Mouse (Mus musculus) liver, adult 2 months (tissue): Measurements from ENCODE around the gene Tnfrsf12a. TPM values are rescaled to one million over a fixed set of nuclear protein-coding genes. Genes with fewer than 3 reads are reported as not detected.
A peak's percentile ranks its signal among the peaks of the same experiment; 100 is the strongest.

ENCODE experiments used
- DNase-seq: peaks from one replicate; pipeline ENCODE4 v3.0.0-alpha.2; 2011; ENCODE audit warnings: low read depth, low spot score; ENCODE audit errors: extremely low read depth
- H3K27ac ChIP-seq: fragments of 200-500 bp; replicated peaks from 2 replicates; pipeline ENCODE4 v1.5.1; 2012; ENCODE audit warnings: low read depth, mild to moderate bottlenecking, control low read depth, inconsistent platforms, low read length; ENCODE audit not compliant: insufficient read depth
- H3K27me3 ChIP-seq: fragments of 200-500 bp; 2 replicates; pipeline ENCODE4 v1.6.1; 2012; ENCODE audit warnings: mild to moderate bottlenecking, moderate library complexity, low read length, inconsistent platforms; ENCODE audit not compliant: control insufficient read depth, insufficient read depth
- H3K36me3 ChIP-seq: fragments of 200-500 bp; 2 replicates; pipeline ENCODE4 v1.6.1; 2012; ENCODE audit warnings: low read length, inconsistent platforms; ENCODE audit not compliant: control insufficient read depth, insufficient read depth
- H3K4me1 ChIP-seq: fragments of 200-500 bp; 2 replicates; pipeline ENCODE4 v1.6.1; 2011; ENCODE audit warnings: low read length; ENCODE audit not compliant: control insufficient read depth, insufficient read depth
- H3K4me3 ChIP-seq: fragments of 200-500 bp; 2 replicates; pipeline ENCODE4 v1.5.1; 2011; ENCODE audit warnings: low read depth, mild to moderate bottlenecking, control low read depth, low read length, moderate library complexity; ENCODE audit not compliant: insufficient read depth
- H3K79me2 ChIP-seq: fragments of 200-500 bp; 2 replicates; pipeline ENCODE4 v1.6.1; 2012; ENCODE audit warnings: inconsistent platforms, mild to moderate bottlenecking, low read length, moderate library complexity; ENCODE audit not compliant: control insufficient read depth, insufficient read depth
- H3K9ac ChIP-seq: fragments of 200-500 bp; 2 replicates; pipeline ENCODE4 v1.6.1; 2012; ENCODE audit warnings: low read depth, mild to moderate bottlenecking, control low read depth, inconsistent platforms, low read length
- CTCF ChIP-seq: fragments of 200-500 bp; IDR thresholded peaks from 2 replicates; pipeline ENCODE4 v1.5.1; 2011; ENCODE audit warnings: low read depth, low read length, control low read depth
- POLR2A ChIP-seq: fragments of 200-500 bp; IDR thresholded peaks from 2 replicates; pipeline ENCODE4 v1.6.1; 2011; ENCODE audit warnings: low read length, control low read depth; ENCODE audit not compliant: insufficient read depth; ENCODE audit errors: extremely low read depth
- WGBS: fragments of 180-500 bp; shearing (Covaris S2); methylation state at CpG from one replicate; pipeline ENCODE4 v1.1.7; 2018; 5-methylcytosine and 5-hydroxymethylcytosine counted together
- polyA plus RNA-seq: library from polyadenylated mRNA; depleted of rRNA; stranded (reverse); fragments of >200 nt; gene quantifications from 2 replicates; pipeline ENCODE4 v1.2.3, GENCODE M21; 2012
- total RNA-seq: library from RNA; depleted of rRNA; stranded (reverse); fragments of >200 nt; gene quantifications from 2 replicates; pipeline ENCODE4 v1.2.3, GENCODE M21; 2014

Gene Tnfrsf12a
- total and polyA plus RNA-seq, 2 experiments: 4.0 to 7.1 TPM

DNA sequence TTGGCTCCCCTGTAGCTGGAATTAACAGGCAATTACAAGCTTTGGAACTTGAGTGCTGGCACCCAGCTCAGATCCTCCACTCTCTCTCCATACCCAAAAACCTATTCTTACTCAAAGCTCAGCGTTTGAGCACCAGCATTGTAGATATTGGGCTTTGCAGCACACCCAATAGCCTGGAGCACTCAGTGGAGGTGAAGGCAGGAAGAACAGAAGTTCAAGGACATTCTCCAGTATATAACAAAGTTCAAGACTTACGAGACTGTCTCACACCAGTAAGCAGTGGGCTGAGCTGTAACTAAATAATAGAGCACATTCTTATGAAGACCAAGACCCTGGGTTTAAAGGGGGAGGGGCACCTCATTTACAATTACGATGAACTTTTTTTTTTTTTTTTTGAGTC, 4.5 kb downstream of the Tnfrsf12a start:
- TF ChIP-seq CTCF (no peak), POLR2A (no peak)
- Histone ChIP-seq H3K4me3 (no peak overlapping the region; the same call in 1 of the 2 replicates), H3K27me3 (no peaks in the 10 kb centered on the region), H3K79me2 (no peaks in the 10 kb centered on the region), H3K36me3 (no peaks in the 10 kb centered on the region), H3K27ac (no peak overlapping the region), H3K9ac (no peak overlapping the region), H3K4me1 (peaks cover 12% of the 10 kb centered on the region)
- 37% methylated on average over 3 of the region's 3 CpGs for WGBS
- DNase-seq: no peak

DNA sequence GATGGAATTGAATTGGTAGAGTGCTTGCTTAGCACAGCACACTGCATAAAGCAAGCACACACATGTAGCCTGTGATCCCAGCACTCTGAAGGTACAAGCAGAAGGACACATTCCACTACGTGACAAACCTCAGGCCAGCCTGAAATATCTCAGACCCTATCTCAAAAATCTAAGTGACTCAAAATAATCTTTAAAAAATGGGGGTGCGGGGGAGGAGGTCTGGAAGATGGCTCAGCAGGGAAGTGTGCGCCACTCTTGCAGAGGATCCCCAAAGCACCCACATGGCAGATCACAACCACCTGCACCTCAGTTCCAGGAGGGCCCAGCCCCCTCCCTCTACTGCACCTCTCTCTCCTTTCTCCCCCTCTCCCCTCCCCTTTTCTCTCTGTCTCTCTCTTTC, 5.7 kb downstream of the Tnfrsf12a start:
- H3K4me3 ChIP-seq: no peak overlapping the region
- TF ChIP-seq CTCF (no peak), POLR2A (no peak)
- WGBS: 88% methylated on average over 3 of the region's 3 CpGs

DNA sequence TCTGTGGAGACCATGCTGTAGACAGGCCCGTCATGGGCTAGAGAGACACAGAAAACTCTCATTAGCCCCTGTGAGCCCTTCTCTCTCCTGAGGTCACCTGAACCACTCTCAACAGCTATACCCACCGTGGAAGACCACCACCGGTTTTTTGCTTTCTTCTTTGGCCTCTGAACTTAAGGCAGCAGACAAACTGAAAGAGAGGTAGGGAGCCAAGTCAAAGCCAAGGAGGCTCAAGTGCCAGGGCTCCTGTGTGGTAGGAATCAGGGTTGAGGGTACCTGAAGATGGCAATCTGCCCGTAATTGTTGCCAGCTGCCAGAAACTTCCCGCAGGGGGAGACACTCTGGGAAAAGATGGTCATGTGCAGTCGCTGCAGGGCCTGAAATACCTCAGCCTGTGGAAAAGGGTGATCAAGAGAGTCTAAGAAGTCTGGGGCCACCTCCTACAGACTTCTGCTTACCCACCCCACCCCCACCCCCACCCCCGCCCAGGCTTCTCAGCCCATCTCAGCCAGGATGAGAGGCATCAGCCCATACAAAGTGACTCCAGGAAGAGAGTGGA, 6.7 kb downstream of the Tnfrsf12a start:
- H3K9ac ChIP-seq: no peak overlapping the region
- DNase-seq: no peak
- H3K36me3 ChIP-seq: no peaks in the 10 kb centered on the region
- H3K27me3 ChIP-seq: no peaks in the 10 kb centered on the region
- H3K27ac ChIP-seq: no peak overlapping the region
- TF ChIP-seq POLR2A: no peak
- no peak for TF ChIP-seq CTCF
- WGBS: 95% methylated on average over 7 of the region's 7 CpGs
- H3K4me1 ChIP-seq: peaks cover 8% of the 10 kb centered on the region
- H3K4me3 ChIP-seq: no peak overlapping the region
- no peaks in the 10 kb centered on the region for H3K79me2 ChIP-seq

More for the DNA sequence above, 5.7 kb downstream of the Tnfrsf12a start:
- H3K4me1 ChIP-seq: peaks cover 11% of the 10 kb centered on the region
- H3K27ac ChIP-seq: no peak overlapping the region
- H3K9ac ChIP-seq: no peak overlapping the region
- H3K36me3 ChIP-seq: no peaks in the 10 kb centered on the region
- DNase-seq: no peak
- H3K79me2 ChIP-seq: no peaks in the 10 kb centered on the region
- H3K27me3 ChIP-seq: no peaks in the 10 kb centered on the region

DNA sequence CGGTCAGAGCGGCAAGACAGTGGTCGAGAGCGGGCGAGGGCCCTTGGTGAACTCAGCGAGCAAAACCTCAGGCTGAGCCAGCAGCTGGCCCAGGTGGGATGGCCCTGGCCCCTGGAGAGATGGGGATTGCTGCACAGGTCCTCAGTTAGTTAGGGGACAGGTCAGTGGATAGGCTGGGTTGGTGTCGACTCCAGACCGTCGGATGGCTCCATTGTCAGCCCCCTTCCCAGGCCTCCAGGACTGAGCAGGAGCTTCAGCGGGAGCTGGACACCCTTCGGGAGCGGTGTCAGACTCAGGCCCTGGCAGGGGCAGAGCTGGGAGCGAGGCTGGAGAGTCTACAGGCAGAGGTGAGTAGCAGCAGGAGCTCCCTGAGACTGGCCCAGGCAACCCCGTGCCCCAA, 11.8 kb downstream of the Tnfrsf12a start:
- Histone ChIP-seq H3K4me3 (no peak overlapping the region), H3K27me3 (0 out of 2 replicates have a peak, but pooled peaks cover 4% of the 10 kb centered on the region), H3K4me1 (no peaks in the 10 kb centered on the region), H3K9ac (no peak overlapping the region), H3K27ac (no peak overlapping the region), H3K36me3 (no peaks in the 10 kb centered on the region), H3K79me2 (no peaks in the 10 kb centered on the region)
- TF ChIP-seq POLR2A (no peak), CTCF (no peak)
- WGBS: 89% methylated on average over 14 of the region's 14 CpGs
- DNase-seq: no peak

DNA sequence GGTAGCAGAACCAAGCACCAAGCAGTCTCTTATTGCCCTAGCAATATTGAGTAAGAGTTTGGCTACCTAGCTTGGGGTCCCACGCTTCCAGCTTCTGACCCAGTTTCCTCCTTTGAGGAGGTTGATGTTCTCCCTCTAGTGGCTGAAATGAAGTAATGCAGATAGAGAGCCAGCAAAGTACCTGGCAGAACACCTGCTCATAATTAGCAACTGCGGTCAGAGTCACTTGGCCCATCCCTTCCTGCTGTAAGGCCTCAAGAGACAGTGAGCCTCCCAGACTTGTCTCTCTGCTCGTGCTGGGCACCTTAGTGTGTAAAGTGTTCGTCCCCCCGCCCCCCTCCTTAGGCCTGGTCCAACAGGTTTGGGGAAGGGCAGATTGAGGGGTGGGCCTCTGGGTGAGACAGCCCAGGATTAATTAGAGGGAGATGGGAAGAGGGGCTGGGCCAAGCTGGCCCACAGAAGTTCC, 12.7 kb downstream of the Tnfrsf12a start:
- no peak for TF ChIP-seq POLR2A
- TF ChIP-seq CTCF: peak; percentile 42
- WGBS: 24% methylated on average over 5 of the region's 5 CpGs
- 0 out of 2 replicates have a peak, but pooled peaks cover 4% of the 10 kb centered on the region for H3K27me3 ChIP-seq
- no peak overlapping the region for H3K27ac ChIP-seq
- peak; percentile 33 for DNase-seq
- no peaks in the 10 kb centered on the region for H3K79me2 ChIP-seq
- H3K36me3 ChIP-seq: no peaks in the 10 kb centered on the region
- H3K4me3 ChIP-seq: no peak overlapping the region
- H3K4me1 ChIP-seq: no peaks in the 10 kb centered on the region
- no peak overlapping the region for H3K9ac ChIP-seq

DNA sequence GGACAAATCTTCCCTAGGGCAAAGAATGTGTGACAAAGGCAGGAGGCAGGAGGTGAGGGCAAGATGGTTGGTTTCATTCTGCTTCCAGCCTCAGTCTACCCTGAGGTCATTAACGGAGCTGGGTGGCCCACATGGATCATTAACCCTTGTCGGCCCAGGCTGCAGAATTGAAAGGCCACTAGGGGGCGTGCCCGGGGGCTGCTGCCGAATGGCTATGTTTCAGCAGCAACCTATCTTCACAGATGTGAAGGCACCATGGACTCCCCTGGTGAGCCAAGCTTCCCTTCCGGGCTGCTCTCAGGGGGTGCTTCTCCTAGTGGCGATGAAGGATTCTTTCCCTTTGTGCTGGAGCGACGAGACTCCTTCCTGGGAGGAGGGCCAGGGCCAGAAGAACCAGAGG, 15.7 kb downstream of the Tnfrsf12a start:
- Histone ChIP-seq H3K4me1 (no peaks in the 10 kb centered on the region), H3K9ac (no peak overlapping the region), H3K27me3 (0 out of 2 replicates have a peak, but pooled peaks cover 4% of the 10 kb centered on the region), H3K27ac (no peak overlapping the region), H3K36me3 (no peaks in the 10 kb centered on the region), H3K4me3 (no peak overlapping the region), H3K79me2 (no peaks in the 10 kb centered on the region)
- WGBS: 7% methylated on average over 9 of the region's 9 CpGs
- TF ChIP-seq CTCF (peak; percentile 51), POLR2A (no peak)
- no peak for DNase-seq
